Mouse (Mus musculus) urinary bladder, postnatal 10 days (tissue): Measurements from ENCODE around the gene Gp6.
"Not testable (repeated sequence)": the region's sequence is repeated elsewhere in the genome, so short reads cannot be mapped to it uniquely, and the experiment has no call there.

Experiments used
- DNase-seq: peaks from one replicate; pipeline ENCODE4 v3.0.0; 2022; ENCODE audit warnings: low spot score

Gene Gp6

GRCm38 (mm10) chr7:4397730-4398129 lies at the start of gene Gp6:
Gene Gp6 (minus strand): TSS chr7:4397744.
- no peak for DNase-seq

DNA sequence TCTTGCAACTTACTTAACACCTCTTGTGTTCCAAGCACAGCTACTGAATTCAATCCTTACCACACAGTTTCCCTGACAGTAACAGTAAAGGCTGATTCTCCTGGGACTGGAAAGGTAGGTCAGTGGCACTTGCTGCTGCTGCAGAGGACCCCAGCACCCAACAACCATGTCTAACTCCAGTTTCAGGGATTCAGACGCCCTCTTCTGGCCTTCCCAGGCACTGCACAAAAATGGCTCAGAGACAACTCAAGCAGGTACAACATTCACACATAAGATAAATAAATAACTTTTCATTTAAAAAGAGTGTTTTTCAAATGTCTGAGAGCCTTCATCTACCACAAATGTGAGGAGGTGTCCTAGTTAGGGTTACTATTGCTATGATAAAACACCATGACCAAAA lies 49.6 kb upstream of the Gp6 start:
- DNase-seq = no peak

DNA sequence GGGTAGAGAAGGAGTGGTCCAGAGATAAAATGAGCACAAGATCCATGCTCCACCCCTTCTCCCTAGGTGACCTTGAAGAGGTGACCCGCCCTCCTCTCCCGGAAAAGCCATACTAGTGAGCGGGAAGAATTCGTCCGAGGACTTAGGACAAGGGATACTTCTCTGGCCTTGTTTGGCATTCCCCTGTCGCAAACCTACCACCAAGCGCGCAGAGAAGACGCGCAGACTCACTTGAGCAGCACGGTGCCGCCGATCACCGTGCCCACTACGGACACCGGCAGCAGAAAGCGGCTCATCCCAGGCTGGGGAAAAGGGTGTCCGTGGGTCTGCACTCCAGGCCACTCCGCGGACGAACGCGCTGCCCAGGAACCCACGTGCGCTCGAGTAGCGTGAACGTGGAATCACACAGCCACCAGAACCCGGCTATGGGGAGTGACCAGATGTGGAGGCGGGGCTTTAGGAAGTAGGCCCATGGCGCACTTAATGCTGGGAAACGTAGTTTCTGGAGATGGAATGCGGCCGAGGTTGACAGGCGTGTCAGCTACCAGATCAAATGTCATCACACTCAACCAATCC lies 47.8 kb upstream of the Gp6 start, which contains the start of gene Rdh13:
TSS of gene Rdh13 (minus strand) at position 434 of the 576 bp plus-strand sequence.
- peak; percentile 40 for DNase-seq

DNA sequence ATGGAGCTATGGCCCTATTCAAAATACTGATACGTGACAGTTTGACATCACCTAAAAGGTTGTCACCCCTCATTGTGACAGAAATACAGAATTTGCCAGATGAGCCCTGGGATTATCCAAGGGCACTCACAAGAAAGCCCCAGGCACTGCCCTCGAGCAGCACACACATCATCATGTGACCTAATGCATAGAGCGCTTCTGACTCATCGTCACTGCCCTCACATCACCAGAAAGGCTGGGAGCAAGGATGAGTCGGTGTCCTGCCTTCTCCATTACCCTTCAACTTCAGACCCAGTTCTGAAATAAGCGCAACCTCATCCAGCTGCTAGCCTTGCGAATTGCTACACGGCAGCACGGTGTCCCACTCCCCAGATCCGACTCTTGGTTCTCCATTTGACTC lies 43.0 kb upstream of the Gp6 start:
- DNase-seq = no peak

DNA sequence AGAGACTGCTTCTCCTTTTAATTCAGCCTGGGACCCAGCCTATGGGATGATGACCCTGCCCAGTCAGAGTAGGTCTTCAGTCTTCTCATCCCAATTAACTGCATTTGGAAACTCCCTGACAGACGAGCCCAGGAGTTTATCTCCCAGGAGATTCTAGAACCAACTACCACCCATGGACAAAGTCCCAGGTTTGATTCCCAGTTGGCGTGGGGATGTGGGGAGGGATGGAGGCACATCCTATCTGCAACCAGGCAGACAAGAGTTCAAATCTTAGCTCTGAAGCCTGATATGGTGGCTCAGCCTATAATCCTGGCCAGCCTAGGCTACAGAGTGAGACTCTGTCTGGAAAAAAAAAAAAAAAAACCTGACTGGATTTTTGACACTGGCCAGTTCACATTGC lies 40.2 kb upstream of the Gp6 start:
- no peak for DNase-seq

- no peak for DNase-seq
Measured at GRCm38 (mm10) chr7:4432026-4432425, 34.5 kb upstream of the Gp6 start.

GRCm38 (mm10) chr7:4431548-4431947 lies 34.0 kb upstream of the Gp6 start:
- no peak for DNase-seq

- DNase-seq = no peak
Measured at GRCm38 (mm10) chr7:4430246-4430844, 32.8 kb upstream of the Gp6 start.

DNA sequence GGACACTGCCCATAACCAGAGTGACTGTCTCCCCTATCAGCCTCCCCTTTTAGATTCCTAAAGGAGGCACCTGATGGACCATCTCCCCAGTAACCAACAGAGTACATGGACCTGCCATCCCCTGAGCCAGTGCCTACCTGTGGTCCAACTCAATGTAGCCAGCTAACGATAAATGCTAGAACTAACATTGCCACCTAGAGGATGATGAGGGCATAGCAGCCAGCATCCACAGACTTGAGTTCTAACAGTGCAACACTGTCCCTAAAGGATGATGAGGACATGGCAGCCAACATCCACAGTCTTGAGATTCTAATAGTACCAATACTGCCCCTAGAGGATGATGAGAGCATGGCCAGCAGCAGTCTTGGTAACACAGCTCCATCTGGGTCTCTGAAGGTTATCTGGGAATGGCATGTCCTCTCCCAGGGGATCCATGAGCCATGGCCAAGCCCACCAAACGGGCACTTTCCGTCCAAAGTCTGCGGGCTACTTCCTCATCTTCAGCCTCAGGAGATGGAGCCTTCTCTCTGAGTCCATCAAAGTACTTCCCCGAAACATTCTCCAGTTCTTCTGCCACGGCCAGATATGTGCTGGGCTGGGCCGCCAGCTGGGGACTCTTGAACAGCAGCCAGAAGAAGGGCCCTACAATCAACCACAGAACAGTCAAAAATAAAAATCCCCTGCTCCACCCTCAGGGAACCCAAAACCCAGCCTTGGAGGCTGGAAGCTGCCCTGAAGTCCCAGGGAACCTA lies 29.8 kb upstream of the Gp6 start:
- peak; percentile 27 for DNase-seq

DNA sequence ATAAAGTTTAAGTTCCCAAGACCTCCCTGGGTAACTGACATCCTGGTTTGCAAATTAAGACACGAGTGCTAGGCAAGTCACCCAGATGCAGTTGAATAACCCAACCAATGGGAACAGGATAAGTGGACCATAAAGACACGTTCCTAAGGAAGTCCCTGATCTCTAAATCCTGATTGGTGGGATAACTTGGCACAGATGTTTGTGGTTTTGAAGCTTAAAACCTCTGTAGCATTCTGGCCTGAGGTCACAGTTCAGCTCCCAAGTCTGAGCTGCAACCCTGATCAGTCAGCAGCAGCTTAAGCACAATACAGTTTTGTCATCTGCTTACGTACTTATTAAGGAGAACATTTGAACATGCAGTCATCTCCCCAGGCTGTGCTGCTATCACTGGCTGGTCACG lies 22.7 kb upstream of the Gp6 start:
- no peak for DNase-seq

GRCm38 (mm10) chr7:4419681-4420080 lies 22.1 kb upstream of the Gp6 start:
- no peak for DNase-seq

GRCm38 (mm10) chr7:4412406-4412805 lies 14.9 kb upstream of the Gp6 start:
- not testable (repeated sequence) for DNase-seq

- no peak for DNase-seq
Measured at GRCm38 (mm10) chr7:4373521-4373920, 24.0 kb downstream of the Gp6 start.

DNA sequence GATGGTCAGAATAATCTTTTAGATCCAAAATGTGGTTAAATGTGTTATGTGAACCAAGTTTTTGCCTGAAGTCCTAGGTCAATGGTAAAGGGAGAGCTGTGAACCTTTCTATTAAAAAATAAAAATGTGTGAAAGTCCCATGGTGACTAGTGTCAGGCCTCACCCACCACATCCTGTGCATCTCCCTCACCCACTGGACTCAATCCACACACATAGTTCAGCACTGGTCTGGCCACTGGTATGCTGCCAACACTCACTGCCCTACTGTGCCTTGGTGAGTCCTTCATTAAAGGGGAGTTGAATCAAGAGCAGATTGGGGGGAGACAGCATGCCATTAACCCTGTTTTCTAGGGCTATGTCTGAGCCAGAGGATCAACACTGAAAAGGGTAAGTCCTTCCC lies 60.0 kb downstream of the Gp6 start, which contains the start of gene Ncr1:
TSS of gene Ncr1 (plus strand) at position 216 of the 400 bp plus-strand sequence.
- DNase-seq = no peak

DNA sequence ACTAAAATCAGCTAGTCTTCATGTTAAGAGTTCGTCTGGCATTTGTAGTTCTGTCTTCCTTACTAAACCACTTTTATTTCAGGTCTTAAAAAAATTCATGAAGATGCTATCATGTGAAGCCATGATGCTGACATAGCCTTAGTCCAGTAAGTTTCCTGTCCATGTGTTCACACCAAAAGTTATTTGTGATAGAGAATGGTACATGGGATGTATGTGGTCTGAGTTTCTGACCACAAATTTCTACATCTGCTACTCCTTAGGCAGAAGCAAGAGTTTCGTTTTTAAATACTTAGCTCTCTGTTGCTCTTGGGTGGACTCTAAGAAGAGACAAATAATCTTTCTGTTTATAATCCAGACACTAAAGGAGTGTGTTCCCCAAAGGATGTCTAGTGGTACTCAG lies 74.2 kb downstream of the Gp6 start:
- DNase-seq = no peak
